In genomic region chr2:121956224-121957018, GRCm38 (mm10) we compare ENCODE assay signal across 8 mouse cellular contexts. TPM values are rescaled to one million over a fixed set of nuclear protein-coding genes. Genes with fewer than 3 reads are reported as not detected.
DNase-seq lines count a peak whose midpoint lies in the region; ATAC-seq and TF ChIP-seq lines count a peak whose summit lies in the region.

No protein-coding gene starts in this region.

- H3K4me1 ChIP-seq in bone marrow macrophage, adult 2 months (ENCODE audit: control insufficient read depth, insufficient read depth, low read length): peaks cover 8% of the 10 kb centered on the region
- 0 out of 2 replicates have a peak, but pooled peaks cover 3% of the 10 kb centered on the region for H3K4me1 ChIP-seq in embryonic fibroblast, embryonic 13.5 days (ENCODE audit: control insufficient read depth, insufficient read depth, low read length)
- H3K4me1 ChIP-seq in heart, embryonic 11.5 days (ENCODE audit: control insufficient read depth, insufficient read depth, low read length): peaks cover 6% of the 10 kb centered on the region
- H3K4me1 ChIP-seq in kidney, embryonic 16.5 days (ENCODE audit: insufficient read depth, low read length): peaks cover 23% of the 10 kb centered on the region
- H3K4me1 ChIP-seq in liver, adult 2 months (ENCODE audit: control insufficient read depth, insufficient read depth, low read length): peaks cover 10% of the 10 kb centered on the region; the same call in 1 of the 2 replicates

- H3ac ChIP-seq in myocyte (ENCODE audit: control insufficient read depth, insufficient read length): peak overlapping the region; percentile 18

- no peaks in the 10 kb centered on the region for H3K9me3 ChIP-seq in heart, embryonic 11.5 days (replicated peaks; ENCODE audit: control insufficient read depth, low read length)
- no peaks in the 10 kb centered on the region for H3K9me3 ChIP-seq in kidney, embryonic 16.5 days (ENCODE audit: low read length)

- peak overlapping the region; percentile 94 for H3K27ac ChIP-seq in bone marrow macrophage, adult 2 months (ENCODE audit: insufficient read depth, low read depth, low read length)
- H3K27ac ChIP-seq in embryonic fibroblast, embryonic 13.5 days (ENCODE audit: insufficient read depth, low read length): peak overlapping the region; percentile 97
- H3K27ac ChIP-seq in heart, embryonic 11.5 days (ENCODE audit: low read depth, low read length): peak overlapping the region; percentile 98
- peak overlapping the region; percentile 98 for H3K27ac ChIP-seq in kidney, embryonic 16.5 days (ENCODE audit: low read length)
- H3K27ac ChIP-seq in liver, adult 2 months (replicated peaks; ENCODE audit: insufficient read depth, low read depth, low read length): peak overlapping the region; percentile 88

- TF ChIP-seq CTCF in bone marrow macrophage, adult 2 months (IDR thresholded peaks at IDR 0.05; ENCODE audit: low read depth, low read length): no peak
- TF ChIP-seq CTCF in embryonic fibroblast, embryonic 13.5 days (IDR thresholded peaks at IDR 0.05; ENCODE audit: borderline replicate concordance, insufficient read depth, low read length): no peak
- no peak for TF ChIP-seq CTCF in liver, adult 2 months (IDR thresholded peaks at IDR 0.05; ENCODE audit: low read depth, low read length)

- H3K79me2 ChIP-seq in liver, adult 2 months (ENCODE audit: control insufficient read depth, insufficient read depth, low read length): peaks cover 3% of the 10 kb centered on the region; the same call in 1 of the 2 replicates
- peaks cover 49% of the 10 kb centered on the region for H3K79me2 ChIP-seq in myocyte (ENCODE audit: control insufficient read depth, insufficient read depth)

- H3K4me2 ChIP-seq in heart, embryonic 11.5 days: peak overlapping the region; percentile 68
- H3K4me2 ChIP-seq in kidney, embryonic 16.5 days (replicated peaks; ENCODE audit: low read depth, low read length): peak overlapping the region; percentile 83
- H3K4me2 ChIP-seq in myocyte (ENCODE audit: low read depth): peak overlapping the region; percentile 68

- no peaks in the 10 kb centered on the region for H3K27me3 ChIP-seq in heart, embryonic 11.5 days (ENCODE audit: control insufficient read depth, insufficient read depth, low read length)
- H3K27me3 ChIP-seq in kidney, embryonic 16.5 days (ENCODE audit: insufficient read depth, low read length): no peaks in the 10 kb centered on the region
- H3K27me3 ChIP-seq in liver, adult 2 months (ENCODE audit: control insufficient read depth, insufficient read depth, low read length): no peaks in the 10 kb centered on the region
- no peaks in the 10 kb centered on the region for H3K27me3 ChIP-seq in myocyte (ENCODE audit: control insufficient read depth, insufficient read depth, insufficient read length)
- H3K27me3 ChIP-seq in splenic B cell, adult 2 months (ENCODE audit: control insufficient read depth, insufficient read depth, low read length, poor library complexity, severe bottlenecking): no peaks in the 10 kb centered on the region

- H3K4me3 ChIP-seq in bone marrow macrophage, adult 2 months (ENCODE audit: insufficient read depth, low read length): peak overlapping the region; percentile 100
- peak overlapping the region; percentile 84 for H3K4me3 ChIP-seq in embryonic fibroblast, embryonic 13.5 days (ENCODE audit: insufficient read depth, low read length)
- peak overlapping the region; percentile 98 for H3K4me3 ChIP-seq in heart, embryonic 11.5 days (ENCODE audit: low read depth, low read length)
- H3K4me3 ChIP-seq in kidney, embryonic 16.5 days (ENCODE audit: low read length): peak overlapping the region; percentile 97
- peak overlapping the region; percentile 66 for H3K4me3 ChIP-seq in liver, adult 2 months (ENCODE audit: insufficient read depth, low read depth, low read length)
- peak overlapping the region; percentile 94 for H3K4me3 ChIP-seq in myocyte

- ATAC-seq in heart, embryonic 11.5 days (replicated peaks; ENCODE audit: insufficient number of reproducible peaks, low FRiP score, low TSS enrichment): peak; percentile 96
- ATAC-seq in kidney, embryonic 16.5 days (ENCODE audit: low FRiP score, low TSS enrichment): peak; percentile 94

- TF ChIP-seq POLR2A in bone marrow macrophage, adult 2 months (IDR thresholded peaks at IDR 0.05; ENCODE audit: borderline replicate concordance, low read depth, low read length): no peak
- peak; percentile 84 for TF ChIP-seq POLR2A in embryonic fibroblast, embryonic 13.5 days (IDR thresholded peaks at IDR 0.05; ENCODE audit: low read depth, low read length)
- TF ChIP-seq POLR2A in liver, adult 2 months (IDR thresholded peaks at IDR 0.05; ENCODE audit: extremely low read depth, insufficient read depth, low read length): peak; percentile 77
- TF ChIP-seq POLR2A in myocyte (IDR thresholded peaks at IDR 0.05; ENCODE audit: insufficient read length, low read depth): peak; percentile 88

- H3K36me3 ChIP-seq in heart, embryonic 11.5 days (ENCODE audit: control insufficient read depth, insufficient read depth, low read length): no peaks in the 10 kb centered on the region; the same call in 1 of the 2 replicates
- H3K36me3 ChIP-seq in kidney, embryonic 16.5 days (ENCODE audit: insufficient read depth, low read length): peaks cover 3% of the 10 kb centered on the region; the same call in 1 of the 2 replicates
- H3K36me3 ChIP-seq in liver, adult 2 months (ENCODE audit: control insufficient read depth, insufficient read depth, low read length): peaks cover 3% of the 10 kb centered on the region; the same call in 1 of the 2 replicates
- H3K36me3 ChIP-seq in myocyte (ENCODE audit: control insufficient read depth, insufficient read depth): peaks cover 9% of the 10 kb centered on the region
- H3K36me3 ChIP-seq in splenic B cell, adult 2 months (ENCODE audit: control insufficient read depth, insufficient read depth, low read length, poor library complexity, severe bottlenecking): 0 out of 2 replicates have a peak, but pooled peaks cover 2% of the 10 kb centered on the region

- DNase-seq in A20 (ENCODE audit: low read depth, low spot score): peak; percentile 95
- DNase-seq in liver, adult 2 months (ENCODE audit: extremely low read depth, low read depth, low spot score): peak; percentile 76
- DNase-seq in splenic B cell, adult 2 months (ENCODE audit: low read depth, low spot score): peak; percentile 94

- under 1% methylated on average over 47 of the region's 47 CpGs for WGBS in heart, embryonic 11.5 days (ENCODE audit: insufficient replicate concordance)
- WGBS in kidney, embryonic 16.5 days: under 1% methylated on average over 46 of the region's 47 CpGs
- under 1% methylated on average over 47 of the region's 47 CpGs for WGBS in liver, adult 2 months

- peak overlapping the region; percentile 99 for H3K9ac ChIP-seq in heart, embryonic 11.5 days (ENCODE audit: low read depth, low read length)
- H3K9ac ChIP-seq in kidney, embryonic 16.5 days (replicated peaks; ENCODE audit: low read length): peak overlapping the region; percentile 96
- peak overlapping the region; percentile 86 for H3K9ac ChIP-seq in liver, adult 2 months (ENCODE audit: low read depth, low read length)

TF ChIP-seq in myocyte, 11 proteins besides CTCF, POLR2A, EP300 and RAD21:
- TF ChIP-seq SRF (IDR thresholded peaks at IDR 0.05; ENCODE audit: control insufficient read depth, insufficient read length, low read depth) (no peak), REST (IDR thresholded peaks at IDR 0.05; ENCODE audit: insufficient read depth, insufficient read length) (no peak), TCF12 (IDR thresholded peaks at IDR 0.05; ENCODE audit: insufficient read depth, poor library complexity, severe bottlenecking) (no peak), MAX (IDR thresholded peaks at IDR 0.05; ENCODE audit: low read depth) (no peak), POLR2AphosphoS2 (IDR thresholded peaks at IDR 0.05; ENCODE audit: insufficient read length, low read depth) (peak; percentile 90), MYOG (IDR thresholded peaks at IDR 0.05; ENCODE audit: control insufficient read depth in 1 of 3, insufficient read depth in 1 of 3, insufficient read length in 2 of 3, low read depth in 2 of 3) (no peak), E2F4 (IDR thresholded peaks at IDR 0.05; ENCODE audit: insufficient read depth) (peak; percentile 69), MYOD1 (IDR thresholded peaks at IDR 0.05; ENCODE audit: control insufficient read depth in 1 of 3, insufficient read length in 2 of 3, low read depth in 2 of 3) (no peak)

RNA-seq across cellular contexts. Expression of gene Mageb3, which starts 0.5 kb away (rescaled TPM):
- not detected in 2 replicates for polyA plus RNA-seq in bone marrow macrophage, adult 2 months (2012; ENCODE audit: insufficient read depth, insufficient read length, missing spikeins)
- polyA plus RNA-seq in embryonic fibroblast, embryonic 13.5 days (2011; ENCODE audit: insufficient read length, low read depth, missing spikeins): not detected in 2 replicates
- polyA plus RNA-seq in heart, embryonic 11.5 days (2014; fragmentation: Nextera tagmentation; extraction: Ambion mirVana): 0.09 TPM in 1 of 2 replicates, not detected in the other
- polyA plus RNA-seq in kidney, embryonic 16.5 days (2015; fragmentation: Nextera tagmentation; extraction: Ambion mirVana): 0.22 and 0.25 TPM in 2 replicates
- total RNA-seq in liver, adult 2 months (2014; rRNA removed): 0.07 TPM in 1 of 2 replicates, not detected in the other
- polyA plus RNA-seq in liver, adult 2 months (2012; rRNA removed): not detected in 2 replicates
- polyA plus RNA-seq in myocyte (2012; fragmentation: generic; extraction: Trizol): 0.01 TPM

RNA-seq across cellular contexts. Expression of gene Ctdspl2, which starts 0.6 kb away (rescaled TPM):
- 22.1 and 23.8 TPM in 2 replicates for polyA plus RNA-seq in bone marrow macrophage, adult 2 months (2012; ENCODE audit: insufficient read depth, insufficient read length, missing spikeins)
- polyA plus RNA-seq in embryonic fibroblast, embryonic 13.5 days (2011; ENCODE audit: insufficient read length, low read depth, missing spikeins): 31.6 and 49.9 TPM in 2 replicates
- polyA plus RNA-seq in heart, embryonic 11.5 days (2014; fragmentation: Nextera tagmentation; extraction: Ambion mirVana): 40.8 and 43.9 TPM in 2 replicates
- polyA plus RNA-seq in kidney, embryonic 16.5 days (2015; fragmentation: Nextera tagmentation; extraction: Ambion mirVana): 49.5 and 54.2 TPM in 2 replicates
- 14.3 and 14.9 TPM in 2 replicates for total RNA-seq in liver, adult 2 months (2014; rRNA removed)
- 1.6 TPM in 2 replicates for polyA plus RNA-seq in liver, adult 2 months (2012; rRNA removed)
- polyA plus RNA-seq in myocyte (2012; fragmentation: generic; extraction: Trizol): 3.7 TPM

Comparison
In these comparisons a context has a peak if more than half of its experiments do, and no peak if none do; other contexts are left out.
1. Peak in every context shown above with its lines: DNase-seq, ATAC-seq, H3K4me3 ChIP-seq and H3K27ac ChIP-seq.